Mouse (Mus musculus) C2C12 (cell line): Measurements from ENCODE around the gene Daglb.

Experiments
- CTCF ChIP-seq: IDR thresholded peaks from one replicate; pipeline ENCODE4 v1.5.1; 2011; ENCODE audit not compliant: control insufficient read depth, insufficient read depth, insufficient read length
- MAX ChIP-seq: IDR thresholded peaks from one replicate; pipeline ENCODE4 v1.6.1; 2011; ENCODE audit warnings: mild to moderate bottlenecking, control low read depth
- MYOD1 ChIP-seq: IDR thresholded peaks from one replicate; pipeline ENCODE4 v1.6.1; 2011; ENCODE audit warnings: low read depth; ENCODE audit not compliant: control insufficient read depth, insufficient read length
- MYOG ChIP-seq: IDR thresholded peaks from one replicate; pipeline ENCODE4 v1.6.1; 2011; ENCODE audit not compliant: control insufficient read depth, insufficient read length; ENCODE audit errors: extremely low read depth

- TF ChIP-seq CTCF (no peak), MYOD1 (no peak), MYOG (no peak), MAX (no peak)
Observed at GRCm38 (mm10) chr5:143422990-143423389, 41.4 kb upstream of the Daglb start.
